Mouse (Mus musculus) ES-E14 (cell line): ENCODE measurements around the gene Me1. TPM values are rescaled to one million over a fixed set of nuclear protein-coding genes. Genes with fewer than 3 reads are reported as not detected.

Experiments used
- DNase-seq: peaks from one replicate; pipeline ENCODE4 v3.0.0-alpha.2; 2013; ENCODE audit warnings: low read depth, low spot score
- H3K27ac ChIP-seq: 2 replicates; pipeline ENCODE4 v1.5.1; 2012; ENCODE audit warnings: low read depth, mild to moderate bottlenecking, low read length, moderate library complexity, mixed read lengths; ENCODE audit not compliant: poor library complexity, insufficient read depth, severe bottlenecking
- H3K36me3 ChIP-seq: 2 replicates; pipeline ENCODE4 v1.6.1; 2012; ENCODE audit warnings: mild to moderate bottlenecking, low read length, moderate library complexity, mixed read lengths; ENCODE audit not compliant: control insufficient read depth, poor library complexity, insufficient read depth, severe bottlenecking
- H3K4me1 ChIP-seq, 2 experiments: fragments of 150-350 bp in 1 of 2; sonication (generic) in 1 of 2; 2 replicates each; pipeline ENCODE4 v1.6.1; 2012; ENCODE audit warnings: low read length in 2 of 2, mild to moderate bottlenecking in 1 of 2, mixed read lengths in 1 of 2; ENCODE audit not compliant: control insufficient read depth in 2 of 2, insufficient read depth in 2 of 2, poor library complexity in 1 of 2
- H3K4me3 ChIP-seq, 2 experiments: fragments of 150-350 bp in 1 of 2; sonication (generic) in 1 of 2; 2 replicates each; pipeline ENCODE4 v1.5.1; 2012; ENCODE audit warnings: low read length in 2 of 2, low read depth in 1 of 2, mild to moderate bottlenecking in 1 of 2, mixed read lengths in 1 of 2; ENCODE audit not compliant: insufficient read depth in 1 of 2, poor library complexity in 1 of 2, severe bottlenecking in 1 of 2
- H3K9ac ChIP-seq: 2 replicates; pipeline ENCODE4 v1.6.1; 2012; ENCODE audit warnings: low read depth, mild to moderate bottlenecking, low read length, mixed read lengths; ENCODE audit not compliant: poor library complexity, insufficient read depth, severe bottlenecking
- H3K9me3 ChIP-seq: fragments of 150-350 bp; sonication (generic); 2 replicates; pipeline ENCODE4 v1.6.1; 2012; ENCODE audit warnings: low read depth, mild to moderate bottlenecking, low read length; ENCODE audit not compliant: control insufficient read depth, insufficient read depth
- CHD2 ChIP-seq: IDR thresholded peaks from 2 replicates; pipeline ENCODE4 v1.6.1; 2014; ENCODE audit warnings: mild to moderate bottlenecking, low read depth, low read length, inconsistent platforms
- HCFC1 ChIP-seq: IDR thresholded peaks from 2 replicates; pipeline ENCODE4 v1.6.1; 2012; ENCODE audit warnings: low read length, inconsistent platforms, borderline replicate concordance; ENCODE audit not compliant: insufficient read depth
- MAFK ChIP-seq: IDR thresholded peaks from 2 replicates; pipeline ENCODE4 v1.6.1; 2014; ENCODE audit warnings: mild to moderate bottlenecking, low read depth, low read length, inconsistent platforms; ENCODE audit not compliant: insufficient read depth
- ZC3H11A ChIP-seq: IDR thresholded peaks from 2 replicates; pipeline ENCODE4 v1.6.1; 2012; ENCODE audit warnings: low read depth, mild to moderate bottlenecking, inconsistent platforms, low read length, borderline replicate concordance
- ZNF384 ChIP-seq: IDR thresholded peaks from 2 replicates; pipeline ENCODE4 v1.6.1; 2012; ENCODE audit warnings: low read depth, low read length, inconsistent platforms
- in situ Hi-C, 2 experiments: fragments of 600-800 bp; cut with MboI; formaldehyde crosslinking; loops; one replicate each; pipeline ENCODE4 v1.15.1; 2025; ENCODE audit warnings: low sequenced_read_pairs in 2 of 2, inconsistent platforms in 1 of 2; ENCODE audit not compliant: unreplicated experiment in 2 of 2
- total RNA-seq: library from RNA; depleted of rRNA; stranded (reverse); fragments of 300-350 nt; gene quantifications from 2 replicates; pipeline ENCODE4 v1.2.3, GENCODE M21; 2012

Me1 gene
- total RNA-seq, 1 experiment: 13.4 TPM

GRCm38 (mm10) chr9:86571540-86572135, 124.1 kb downstream of the Me1 start, which contains the start of the genes Pgm3 and Rwdd2a:
Pgm3 (minus strand) TSS chr9:86571842.
Rwdd2a (plus strand) TSS chr9:86571991.
- Histone ChIP-seq H3K4me3 (peak within 1 kb of the TSS; percentile 97 to 98), H3K4me1 (peaks cover 2 to 8% of the 10 kb centered on the region in 2 experiments; a peak in 2 of 4 replicates), H3K36me3 (peaks cover 10% of the 10 kb centered on the region; the same call in 1 of the 2 replicates), H3K9me3 (no peaks in the 10 kb centered on the region), H3K27ac (no peak within 1 kb of the TSS), H3K9ac (peak within 1 kb of the TSS; percentile 88)
- peak; percentile 91 for DNase-seq
- TF ChIP-seq MAFK (no peak), CHD2 (no peak), ZNF384 (no peak), ZC3H11A (no peak)
- in situ Hi-C loops: loop anchor here in 1 of 2 experiments (10.0 kb wide), 1 partner anchor 107 kb away; the partner anchor contains the start of genes Dop1a and Ube2cbp

GRCm38 (mm10) chr9:86570946-86571345, 124.8 kb downstream of the Me1 start:
- DNase-seq: no peak
- TF ChIP-seq HCFC1 (no peak), CHD2 (no peak), ZC3H11A (no peak), MAFK (no peak), ZNF384 (no peak)
- no peaks in the 10 kb centered on the region for H3K9me3 ChIP-seq
- H3K9ac ChIP-seq: no peak overlapping the region; the same call in 1 of the 2 replicates
- H3K4me1 ChIP-seq: peaks cover 4 to 6% of the 10 kb centered on the region in 2 experiments; a peak in 3 of 4 replicates
- H3K36me3 ChIP-seq: peaks cover 10% of the 10 kb centered on the region; the same call in 1 of the 2 replicates
- no peak overlapping the region for H3K27ac ChIP-seq
- in situ Hi-C loops: loop anchor here in 1 of 2 experiments (10.0 kb wide), 1 partner anchor 106 kb away; the partner anchor contains the start of genes Dop1a and Ube2cbp
- H3K4me3 ChIP-seq: peak overlapping the region; percentile 97 to 98

- in situ Hi-C loops: loop anchor here in 1 of 2 experiments (10.0 kb wide), 1 partner anchor 106 kb away; the partner anchor contains the start of genes Dop1a and Ube2cbp
- Histone ChIP-seq H3K27ac (no peak overlapping the region), H3K4me1 (peaks cover 7 to 11% of the 10 kb centered on the region in 2 experiments; a peak in 3 of 4 replicates), H3K9ac (no peak overlapping the region), H3K4me3 (peak overlapping the region; percentile 97 to 98; a peak in 3 of 4 replicates), H3K36me3 (peaks cover 10% of the 10 kb centered on the region; the same call in 1 of the 2 replicates), H3K9me3 (no peaks in the 10 kb centered on the region)
- DNase-seq: no peak
- TF ChIP-seq ZNF384: no peak
- TF ChIP-seq MAFK: no peak
- no peak for TF ChIP-seq CHD2
- no peak for TF ChIP-seq HCFC1
- no peak for TF ChIP-seq ZC3H11A
Measured at GRCm38 (mm10) chr9:86570261-86570890, 125.4 kb downstream of the Me1 start.

- H3K4me3 ChIP-seq: no peak overlapping the region
- no peak overlapping the region for H3K27ac ChIP-seq
- in situ Hi-C loops: no loop called here
- TF ChIP-seq MAFK: no peak
- no peak for TF ChIP-seq CHD2
- no peak for TF ChIP-seq ZNF384
- no peak for TF ChIP-seq ZC3H11A
- TF ChIP-seq HCFC1: no peak
- peaks cover 7 to 11% of the 10 kb centered on the region in 2 experiments; a peak in 3 of 4 replicates for H3K4me1 ChIP-seq
- H3K9me3 ChIP-seq: no peaks in the 10 kb centered on the region
- DNase-seq: no peak
- peaks cover 12% of the 10 kb centered on the region; the same call in 1 of the 2 replicates for H3K36me3 ChIP-seq
- H3K9ac ChIP-seq: no peak overlapping the region
Measured at GRCm38 (mm10) chr9:86569314-86569910, 126.3 kb downstream of the Me1 start.
